ENCODE assay signal across 9 mouse cellular contexts in genomic region chr10:8912706-8913275, GRCm38 (mm10). TPM values are rescaled to one million over a fixed set of nuclear protein-coding genes. Genes with fewer than 3 reads are reported as not detected.
DNase-seq lines count a peak whose midpoint lies in the region; ATAC-seq and TF ChIP-seq lines count a peak whose summit lies in the region.
"Had no signal": no experiment of that assay in that cellular context is flagged by ENCODE, and none has a peak within 500 bp of the region (broad histone marks: within the 10 kb centered on the region; RNA-seq: fewer than 3 reads in every experiment).

No protein-coding gene starts in this region.

- H3K27me3 ChIP-seq in liver, adult 2 months (ENCODE audit: control insufficient read depth, insufficient read depth, low read length): no peaks in the 10 kb centered on the region
- H3K27me3 ChIP-seq in liver, embryonic 11.5 days (replicated peaks; ENCODE audit: control insufficient read depth, insufficient read depth, low read length): no peaks in the 10 kb centered on the region
- H3K27me3 ChIP-seq in lung, embryonic 16.5 days (ENCODE audit: control insufficient read depth, insufficient read depth, low read depth, low read length): no peaks in the 10 kb centered on the region
- H3K27me3 ChIP-seq in limb, embryonic 10.5 days (ENCODE audit: low read depth, poor library complexity, severe bottlenecking): no peaks in the 10 kb centered on the region

- H3K4me2 ChIP-seq in liver, embryonic 11.5 days: no peak overlapping the region
- no peak overlapping the region for H3K4me2 ChIP-seq in lung, embryonic 16.5 days (ENCODE audit: low read depth, low read length)

- DNase-seq in CD4-positive, CD25-positive, alpha-beta regulatory T cell, adult 2 months (ENCODE audit: low read depth, low spot score): peak; percentile 56
- DNase-seq in liver, adult 2 months (ENCODE audit: extremely low read depth, low read depth, low spot score): no peak
- DNase-seq in liver, embryonic 11.5 days (ENCODE audit: low spot score): no peak
- DNase-seq in thymus, postnatal 0 days (ENCODE audit: low spot score): peak; percentile 29
- DNase-seq in limb, embryonic 10.5 days (ENCODE audit: low spot score): no peak
- no peak for DNase-seq in embryo, embryonic 10 days (ENCODE audit: low spot score)
- DNase-seq: gastrocnemius, postnatal 25 days had no signal

- H3K9ac ChIP-seq in liver, adult 2 months (ENCODE audit: low read depth, low read length): no peak overlapping the region
- no peak overlapping the region for H3K9ac ChIP-seq in liver, embryonic 11.5 days (ENCODE audit: low read depth, low read length)
- no peak overlapping the region for H3K9ac ChIP-seq in lung, embryonic 16.5 days (ENCODE audit: low read length)

- H3K4me3 ChIP-seq in liver, adult 2 months (ENCODE audit: insufficient read depth, low read depth, low read length): no peak overlapping the region
- no peak overlapping the region for H3K4me3 ChIP-seq in liver, embryonic 11.5 days (ENCODE audit: low read depth, low read length)
- no peak overlapping the region for H3K4me3 ChIP-seq in lung, embryonic 16.5 days (ENCODE audit: low read length)
- no peak overlapping the region for H3K4me3 ChIP-seq in limb, embryonic 10.5 days

- peaks cover 2% of the 10 kb centered on the region for H3K4me1 ChIP-seq in liver, adult 2 months (ENCODE audit: control insufficient read depth, insufficient read depth, low read length)
- H3K4me1 ChIP-seq in liver, embryonic 11.5 days (replicated peaks; ENCODE audit: control insufficient read depth, insufficient read depth, low read length): no peaks in the 10 kb centered on the region
- H3K4me1 ChIP-seq in lung, embryonic 16.5 days (replicated peaks; ENCODE audit: control insufficient read depth, insufficient read depth, low read length): peaks cover 11% of the 10 kb centered on the region
- H3K4me1 ChIP-seq in limb, embryonic 10.5 days: peaks cover 13% of the 10 kb centered on the region

- no peaks in the 10 kb centered on the region for H3K9me3 ChIP-seq in liver, embryonic 11.5 days (ENCODE audit: control insufficient read depth, low read length)
- no peaks in the 10 kb centered on the region for H3K9me3 ChIP-seq in lung, embryonic 16.5 days (ENCODE audit: control insufficient read depth, low read length)
- no peaks in the 10 kb centered on the region for H3K9me3 ChIP-seq in limb, embryonic 10.5 days (replicated peaks)

- ATAC-seq in CD4-positive, CD25-positive, alpha-beta regulatory T cell, adult 4 months: no peak
- no peak for ATAC-seq in liver, embryonic 11.5 days (replicated peaks; ENCODE audit: low FRiP score)
- ATAC-seq in lung, embryonic 16.5 days (ENCODE audit: low read depth): peak; percentile 59

- peak overlapping the region; percentile 24 for H3K27ac ChIP-seq in liver, adult 2 months (replicated peaks; ENCODE audit: insufficient read depth, low read depth, low read length)
- H3K27ac ChIP-seq in liver, embryonic 11.5 days (ENCODE audit: low read depth, low read length): no peak overlapping the region
- H3K27ac ChIP-seq in lung, embryonic 16.5 days (ENCODE audit: low read length): peak overlapping the region; percentile 65
- no peak overlapping the region for H3K27ac ChIP-seq in limb, embryonic 10.5 days

- TF ChIP-seq CTCF in liver, adult 2 months (IDR thresholded peaks at IDR 0.05; ENCODE audit: low read depth, low read length): peak; percentile 76

- TF ChIP-seq POLR2A in liver, adult 2 months (IDR thresholded peaks at IDR 0.05; ENCODE audit: extremely low read depth, insufficient read depth, low read length): no peak

- no peaks in the 10 kb centered on the region for H3K79me2 ChIP-seq in liver, adult 2 months (ENCODE audit: control insufficient read depth, insufficient read depth, low read length)

- H3K36me3 ChIP-seq in liver, adult 2 months (ENCODE audit: control insufficient read depth, insufficient read depth, low read length): no peaks in the 10 kb centered on the region
- H3K36me3 ChIP-seq in liver, embryonic 11.5 days (ENCODE audit: control insufficient read depth, insufficient read depth, low read length): no peaks in the 10 kb centered on the region
- no peaks in the 10 kb centered on the region for H3K36me3 ChIP-seq in lung, embryonic 16.5 days (ENCODE audit: control insufficient read depth, insufficient read depth, low read length)
- H3K36me3 ChIP-seq in limb, embryonic 10.5 days: no peaks in the 10 kb centered on the region

- 72% methylated on average over 5 of the region's 5 CpGs for WGBS in liver, adult 2 months
- WGBS in liver, embryonic 11.5 days: 59% methylated on average over 5 of the region's 5 CpGs
- WGBS in lung, embryonic 16.5 days: 70% methylated on average over 5 of the region's 5 CpGs
- WGBS in limb, embryonic 10.5 days: 83% methylated on average over 5 of the region's 5 CpGs

RNA-seq across cellular contexts. Expression of gene Sash1, which starts 26.9 kb away (rescaled TPM):
- polyA plus RNA-seq in CD4-positive, CD25-positive, alpha-beta regulatory T cell, adult 4 months (2017; shearing (Covaris generic)): not detected
- 21.1 and 27.3 TPM in 2 replicates for total RNA-seq in liver, adult 2 months (2014; rRNA removed)
- 6.9 and 9.6 TPM in 2 replicates for polyA plus RNA-seq in liver, adult 2 months (2012; rRNA removed)
- 1.2 and 1.7 TPM in 2 replicates for polyA plus RNA-seq in liver, embryonic 11.5 days (2014; fragmentation: Nextera tagmentation; extraction: Ambion mirVana)
- 4.1 and 4.6 TPM in 2 replicates for polyA plus RNA-seq in lung, embryonic 16.5 days (2015; fragmentation: Nextera tagmentation; extraction: Ambion mirVana)
- 1.2 and 1.5 TPM in 2 replicates for polyA plus RNA-seq in thymus, postnatal 0 days (2015; fragmentation: Nextera tagmentation; extraction: Ambion mirVana)
- 4.3 and 4.7 TPM in 2 replicates for polyA plus RNA-seq in limb, embryonic 10.5 days (2016; fragmentation: Nextera tagmentation; extraction: Ambion mirVana)

Comparison
In these comparisons a context has a peak if more than half of its experiments do, and no peak if none do; other contexts are left out.
1. H3K27ac ChIP-seq: peak in liver, adult 2 months (single experiment) and lung, embryonic 16.5 days (single experiment); none in liver, embryonic 11.5 days (single experiment) and limb, embryonic 10.5 days (single experiment).
2. DNase-seq: peak in CD4-positive, CD25-positive, alpha-beta regulatory T cell, adult 2 months (single experiment) and thymus, postnatal 0 days (single experiment); none in liver, adult 2 months (single experiment), liver, embryonic 11.5 days (single experiment), limb, embryonic 10.5 days (single experiment) and embryo, embryonic 10 days (single experiment).